8 mouse cellular contexts compared by ENCODE assay signal in genomic region chr7:59228045-59228865, GRCm38 (mm10). TPM values are rescaled to one million over a fixed set of nuclear protein-coding genes. Genes with fewer than 3 reads are reported as not detected.
DNase-seq lines count a peak whose midpoint lies in the region; ATAC-seq and TF ChIP-seq lines count a peak whose summit lies in the region.

Gene Ube3a (plus strand): TSS chr7:59228750.

- TF ChIP-seq EP300 in CH12.LX (IDR thresholded peaks at IDR 0.05; ENCODE audit: low read length): no peak

- no peaks in the 10 kb centered on the region for H3K36me3 ChIP-seq in CH12.LX (replicated peaks in 1 of 2; ENCODE audit: control insufficient read depth in 1 of 2, insufficient read depth in 1 of 2, low read length in 1 of 2)
- H3K36me3 ChIP-seq in forebrain, embryonic 11.5 days (ENCODE audit: control insufficient read depth, insufficient read depth, low read length): no peaks in the 10 kb centered on the region
- H3K36me3 ChIP-seq in heart, embryonic 16.5 days (ENCODE audit: control insufficient read depth, insufficient read depth): no peaks in the 10 kb centered on the region
- H3K36me3 ChIP-seq in liver, embryonic 15.5 days (replicated peaks): no peaks in the 10 kb centered on the region
- no peaks in the 10 kb centered on the region for H3K36me3 ChIP-seq in neural tube, embryonic 12.5 days
- H3K36me3 ChIP-seq in testis, adult 2 months (ENCODE audit: control insufficient read depth, insufficient read depth, low read length): no peaks in the 10 kb centered on the region

- H3K9ac ChIP-seq in CH12.LX (ENCODE audit: insufficient read depth, low read depth): peak within 1 kb of the TSS; percentile 94
- peak within 1 kb of the TSS; percentile 93 for H3K9ac ChIP-seq in forebrain, embryonic 11.5 days (ENCODE audit: low read length)
- peak within 1 kb of the TSS; percentile 99 for H3K9ac ChIP-seq in heart, embryonic 16.5 days (ENCODE audit: low read length)
- H3K9ac ChIP-seq in liver, embryonic 15.5 days: peak within 1 kb of the TSS; percentile 96
- peak within 1 kb of the TSS; percentile 97 for H3K9ac ChIP-seq in neural tube, embryonic 12.5 days

- WGBS in forebrain, embryonic 11.5 days: 2% methylated on average over 37 of the region's 50 CpGs
- 2% methylated on average over 50 of the region's 50 CpGs for WGBS in heart, embryonic 16.5 days
- under 1% methylated on average over 50 of the region's 50 CpGs for WGBS in liver, embryonic 15.5 days (ENCODE audit: insufficient replicate concordance)
- WGBS in neural tube, embryonic 12.5 days: under 1% methylated on average over 50 of the region's 50 CpGs

- H3K4me2 ChIP-seq in CH12.LX (ENCODE audit: insufficient read depth, low read depth, poor library complexity, severe bottlenecking): peak within 1 kb of the TSS; percentile 71
- peak within 1 kb of the TSS; percentile 69 for H3K4me2 ChIP-seq in forebrain, embryonic 11.5 days (ENCODE audit: low read depth, low read length, severe bottlenecking)
- peak within 1 kb of the TSS; percentile 73 for H3K4me2 ChIP-seq in heart, embryonic 16.5 days (ENCODE audit: low read depth, low read length)
- peak within 1 kb of the TSS; percentile 75 for H3K4me2 ChIP-seq in liver, embryonic 15.5 days
- peak within 1 kb of the TSS; percentile 66 for H3K4me2 ChIP-seq in neural tube, embryonic 12.5 days (replicated peaks)

- TF ChIP-seq CTCF in CH12.LX (conservative IDR thresholded peaks at IDR 0.05 in 1 of 2, IDR thresholded peaks at IDR 0.05 in 1 of 2; ENCODE audit: low read depth in 2 of 2, low read length in 2 of 2): no peak
- 0 out of 2 replicates have a peak, but pooled peaks have one; percentile 9 for TF ChIP-seq CTCF in testis, adult 2 months (IDR thresholded peaks at IDR 0.05; ENCODE audit: control insufficient read depth, insufficient read depth, insufficient replicate concordance, low read depth, low read length)

- peak; percentile 93 for DNase-seq in CH12.LX (ENCODE audit: extremely low read depth)
- peak; percentile 90 for DNase-seq in c-Kit-positive CD71-positive TER-119-negative erythroid progenitor cells, embryonic 14.5 days (ENCODE audit: low read depth)
- DNase-seq in forebrain, embryonic 11.5 days (ENCODE audit: low spot score): peak; percentile 99
- peak; percentile 98 to 99 for DNase-seq in kidney, postnatal 36 days

- H3K9me3 ChIP-seq in CH12.LX (replicated peaks; ENCODE audit: low read length): no peaks in the 10 kb centered on the region
- H3K9me3 ChIP-seq in forebrain, embryonic 11.5 days (ENCODE audit: control insufficient read depth, low read length): no peaks in the 10 kb centered on the region
- H3K9me3 ChIP-seq in heart, embryonic 16.5 days (replicated peaks; ENCODE audit: control insufficient read depth, low read length): no peaks in the 10 kb centered on the region
- no peaks in the 10 kb centered on the region for H3K9me3 ChIP-seq in liver, embryonic 15.5 days (replicated peaks)
- no peaks in the 10 kb centered on the region for H3K9me3 ChIP-seq in neural tube, embryonic 12.5 days

- in situ Hi-C loops in CH12.LX (cut with MboI; ENCODE audit: low pct_ligation_motif_present, low pct_unique_long_range_greater_than_20kb, low sequenced_read_pairs): no loop called here

- H3K4me3 ChIP-seq in CH12.LX (replicated peaks in 1 of 3; ENCODE audit: low read depth in 2 of 3, low read length in 2 of 3, poor library complexity in 1 of 3): peak within 1 kb of the TSS; percentile 87 to 98 (median 94)
- peak within 1 kb of the TSS; percentile 94 for H3K4me3 ChIP-seq in forebrain, embryonic 11.5 days (ENCODE audit: low read depth, low read length)
- peak within 1 kb of the TSS; percentile 98 for H3K4me3 ChIP-seq in heart, embryonic 16.5 days (ENCODE audit: low read length)
- peak within 1 kb of the TSS; percentile 97 for H3K4me3 ChIP-seq in liver, embryonic 15.5 days (replicated peaks)
- H3K4me3 ChIP-seq in neural tube, embryonic 12.5 days: peak within 1 kb of the TSS; percentile 99
- H3K4me3 ChIP-seq in testis, adult 2 months (ENCODE audit: control insufficient read depth, low read depth, low read length): peak within 1 kb of the TSS; percentile 99

- no peaks in the 10 kb centered on the region for H3K4me1 ChIP-seq in CH12.LX (ENCODE audit: control insufficient read depth in 1 of 2, insufficient read depth in 2 of 2)
- H3K4me1 ChIP-seq in forebrain, embryonic 11.5 days (replicated peaks; ENCODE audit: control insufficient read depth, insufficient read depth, low read length): no peaks in the 10 kb centered on the region; the same call in 1 of the 2 replicates
- H3K4me1 ChIP-seq in heart, embryonic 16.5 days (ENCODE audit: control insufficient read depth, insufficient read depth, low read length): peaks cover 11% of the 10 kb centered on the region
- peaks cover 17% of the 10 kb centered on the region for H3K4me1 ChIP-seq in liver, embryonic 15.5 days (replicated peaks)
- 0 out of 2 replicates have a peak, but pooled peaks cover 8% of the 10 kb centered on the region for H3K4me1 ChIP-seq in neural tube, embryonic 12.5 days
- peaks cover 2% of the 10 kb centered on the region; the same call in 1 of the 2 replicates for H3K4me1 ChIP-seq in testis, adult 2 months (ENCODE audit: control insufficient read depth, insufficient read depth, low read length)

- dilution Hi-C loops in CH12.LX (cut with MboI; ENCODE audit: extremely low pct_ligation_motif_present, extremely low pct_unique_long_range_greater_than_20kb, low sequenced_read_pairs): no loop called here

- H3K79me2 ChIP-seq in CH12.LX (replicated peaks; ENCODE audit: control insufficient read depth, extremely low read depth, insufficient read depth, poor library complexity, severe bottlenecking): peaks cover 25% of the 10 kb centered on the region

- ATAC-seq in forebrain, embryonic 11.5 days (replicated peaks; ENCODE audit: low FRiP score): peak; percentile 97
- peak; percentile 98 for ATAC-seq in heart, embryonic 16.5 days (replicated peaks; ENCODE audit: extremely low read depth, insufficient read depth, low FRiP score)
- peak; percentile 96 for ATAC-seq in liver, embryonic 15.5 days (ENCODE audit: insufficient read depth)
- peak; percentile 97 for ATAC-seq in neural tube, embryonic 12.5 days (ENCODE audit: low FRiP score, low read depth)

- TF ChIP-seq POLR2A in CH12.LX (IDR thresholded peaks at IDR 0.05; ENCODE audit: low read depth, low read length): peak; percentile 96
- peak; percentile 82 for TF ChIP-seq POLR2A in testis, adult 2 months (IDR thresholded peaks at IDR 0.05; ENCODE audit: control insufficient read depth, low read depth, low read length)

- H3K27me3 ChIP-seq in CH12.LX (replicated peaks): no peaks in the 10 kb centered on the region
- H3K27me3 ChIP-seq in forebrain, embryonic 11.5 days (ENCODE audit: control insufficient read depth, insufficient read depth, low read length): no peaks in the 10 kb centered on the region
- H3K27me3 ChIP-seq in heart, embryonic 16.5 days (ENCODE audit: control insufficient read depth, insufficient read depth, low read length): no peaks in the 10 kb centered on the region
- no peaks in the 10 kb centered on the region for H3K27me3 ChIP-seq in liver, embryonic 15.5 days
- H3K27me3 ChIP-seq in neural tube, embryonic 12.5 days (replicated peaks): no peaks in the 10 kb centered on the region
- H3K27me3 ChIP-seq in testis, adult 2 months (ENCODE audit: control insufficient read depth, insufficient read depth, low read length): no peaks in the 10 kb centered on the region

- peak within 1 kb of the TSS; percentile 94 for H3K27ac ChIP-seq in CH12.LX (ENCODE audit: insufficient read depth, low read depth)
- peak within 1 kb of the TSS; percentile 94 for H3K27ac ChIP-seq in forebrain, embryonic 11.5 days (ENCODE audit: low read depth, low read length)
- peak within 1 kb of the TSS; percentile 99 for H3K27ac ChIP-seq in heart, embryonic 16.5 days (ENCODE audit: low read length)
- peak within 1 kb of the TSS; percentile 91 for H3K27ac ChIP-seq in liver, embryonic 15.5 days (replicated peaks)
- peak within 1 kb of the TSS; percentile 97 for H3K27ac ChIP-seq in neural tube, embryonic 12.5 days
- peak within 1 kb of the TSS; percentile 91 for H3K27ac ChIP-seq in testis, adult 2 months (ENCODE audit: control insufficient read depth, insufficient read depth, low read depth, low read length)

- no peak for TF ChIP-seq RAD21 in CH12.LX (IDR thresholded peaks at IDR 0.05; ENCODE audit: low read depth, low read length)

TF ChIP-seq in CH12.LX, 34 proteins besides CTCF, POLR2A, EP300 and RAD21 (continues in another document):
- TF ChIP-seq SMC3 (IDR thresholded peaks at IDR 0.05; ENCODE audit: low read depth, low read length) (no peak), CHD2 (IDR thresholded peaks at IDR 0.05; ENCODE audit: low read length) (peak; percentile 96), SIN3A (IDR thresholded peaks at IDR 0.05; ENCODE audit: low read length) (peak; percentile 60), MEF2A (IDR thresholded peaks at IDR 0.05; ENCODE audit: borderline replicate concordance, low read depth, low read length) (no peak; the same call in 1 of the 2 replicates), GABPA (IDR thresholded peaks at IDR 0.05; ENCODE audit: insufficient replicate concordance, low read depth, low read length) (no peak), NELFE (IDR thresholded peaks at IDR 0.05; ENCODE audit: low read depth, low read length) (peak; percentile 87), MAFK (IDR thresholded peaks at IDR 0.05; ENCODE audit: insufficient replicate concordance, low read length) (no peak), ZNF384 (IDR thresholded peaks at IDR 0.05; ENCODE audit: low read depth, low read length) (no peak), TCF12 (IDR thresholded peaks at IDR 0.05; ENCODE audit: low read depth, low read length) (peak; percentile 85), ELF1 (IDR thresholded peaks at IDR 0.05; ENCODE audit: low read depth, low read length) (peak; percentile 55; the same call in 1 of the 2 replicates), UBTF (IDR thresholded peaks at IDR 0.05; ENCODE audit: low read depth, low read length) (peak; percentile 35; the same call in 1 of the 2 replicates), IRF4 (IDR thresholded peaks at IDR 0.05; ENCODE audit: low read depth, low read length) (no peak), ZMIZ1 (IDR thresholded peaks at IDR 0.05; ENCODE audit: low read depth, low read length) (peak; percentile 88), USF1 (IDR thresholded peaks at IDR 0.05; ENCODE audit: low read depth, low read length) (no peak), MXI1 (IDR thresholded peaks at IDR 0.05; ENCODE audit: low read depth, low read length) (peak; percentile 73; the same call in 1 of the 2 replicates)

RNA-seq across cellular contexts. Expression of gene Ube3a, which starts in this region (rescaled TPM):
- total RNA-seq in CH12.LX (2012; rRNA removed) (80.2 and 83.3 TPM in 2 replicates), CH12.LX (2014; rRNA removed) (45.5 and 59.9 TPM in 2 replicates)
- 34.3 and 35.6 TPM in 2 replicates for polyA plus RNA-seq in CH12.LX (2012; ENCODE audit: insufficient read length, low read depth)
- 148 and 159 TPM in 2 replicates for polyA plus RNA-seq in forebrain, embryonic 11.5 days (2014; fragmentation: Nextera tagmentation; extraction: Ambion mirVana)
- 108 TPM in 2 replicates for polyA plus RNA-seq in heart, embryonic 16.5 days (2015; fragmentation: Nextera tagmentation; extraction: Ambion mirVana)
- 51.3 and 52.5 TPM in 2 replicates for polyA plus RNA-seq in liver, embryonic 15.5 days (2015; fragmentation: Nextera tagmentation; extraction: Ambion mirVana)
- polyA plus RNA-seq in neural tube, embryonic 12.5 days (2016; fragmentation: Nextera tagmentation; extraction: Ambion mirVana): 209 and 225 TPM in 2 replicates
- 18.1 and 20.5 TPM in 2 replicates for polyA plus RNA-seq in testis, adult 2 months (2012; rRNA removed)

Comparison
In these comparisons a context has a peak if more than half of its experiments do, and no peak if none do; other contexts are left out.
1. Peak in every context shown above with its lines: DNase-seq, ATAC-seq, H3K4me3 ChIP-seq and H3K27ac ChIP-seq.